Mouse (Mus musculus) adrenal gland, adult (tissue): Measurements from ENCODE around the gene Agr3.

Source experiments
- DNase-seq, 2 experiments: peaks; one replicate each; pipeline ENCODE4 v3.0.0; 2022 to 2023; ENCODE audit warnings: low spot score in 1 of 2; ENCODE audit not compliant: inconsistent age in 2 of 2

The Agr3 gene

DNA sequence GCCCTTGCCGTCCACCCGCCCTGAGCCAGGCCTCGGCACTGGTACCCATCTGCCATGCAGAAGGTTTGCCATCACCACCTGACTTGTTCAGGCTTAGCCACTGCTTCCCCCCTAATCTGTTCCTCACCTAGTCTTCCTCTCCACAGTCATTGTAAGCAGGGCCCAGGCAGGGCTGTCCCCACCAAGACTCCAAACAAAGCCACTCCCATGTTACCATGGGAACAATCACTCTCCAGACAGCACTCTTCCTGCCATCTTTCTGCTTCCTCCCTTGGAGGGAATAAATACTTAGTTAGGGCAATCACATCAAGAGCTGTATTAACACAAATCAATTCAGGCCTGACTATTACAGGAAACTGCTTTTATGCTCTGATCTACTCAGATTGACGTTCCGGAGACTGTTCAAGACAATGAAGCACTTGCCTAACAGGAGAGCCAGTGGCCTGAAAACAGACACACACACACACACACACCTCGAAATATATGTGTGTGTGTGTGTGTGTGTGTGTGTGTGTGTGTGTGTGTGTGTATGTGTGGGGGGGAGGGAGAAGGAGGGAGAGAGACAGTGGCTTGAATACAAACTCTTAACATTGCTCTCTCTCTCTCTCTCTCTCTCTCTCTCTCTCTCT lies 56.4 kb downstream of the Agr3 start:
- DNase-seq = no peak

GRCm38 (mm10) chr12:35983472-35983871 lies 58.1 kb downstream of the Agr3 start:
- no peak for DNase-seq

DNA sequence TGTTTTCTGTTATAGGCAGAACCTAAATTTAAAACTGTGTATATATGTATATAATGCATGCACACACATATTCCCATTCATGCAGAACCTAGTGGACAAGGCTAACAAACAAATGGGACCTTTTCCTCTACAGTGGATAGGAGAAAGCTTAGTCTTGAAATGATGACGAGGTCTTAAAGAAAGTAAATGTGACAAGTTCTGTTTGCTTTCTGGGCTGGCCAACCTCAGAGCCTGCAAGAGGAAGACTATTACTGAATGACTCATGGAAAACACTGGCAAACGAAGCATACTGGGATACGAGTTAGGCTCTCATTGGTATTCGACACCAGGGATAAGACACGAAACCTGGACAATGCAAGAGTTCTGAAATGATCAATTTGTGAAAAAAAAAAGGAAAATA lies 59.3 kb downstream of the Agr3 start:
- no peak for DNase-seq

DNA sequence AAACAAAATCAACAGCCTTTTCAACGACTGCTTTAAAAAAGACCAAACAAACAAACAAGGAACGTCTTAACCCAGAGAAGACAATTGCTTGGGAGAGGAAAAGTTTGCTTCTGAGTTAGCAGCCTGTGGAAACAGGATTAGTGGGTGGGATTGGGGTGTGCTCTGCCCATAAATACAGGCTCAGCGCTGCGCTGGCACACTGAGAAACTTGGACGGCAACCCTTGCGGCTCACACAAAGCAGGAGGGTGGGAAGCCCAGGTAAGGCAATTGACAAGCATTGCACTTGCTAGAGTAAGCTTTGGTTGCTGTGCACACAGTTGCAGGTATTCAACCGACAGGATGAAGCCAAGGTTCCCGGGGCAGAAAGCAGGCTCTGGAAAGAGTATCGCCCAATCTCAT lies 67.3 kb downstream of the Agr3 start, which contains the start of gene Agr2:
Gene Agr2 (plus strand): TSS at position 197 of the 400 bp plus-strand sequence.
- DNase-seq = no peak

- DNase-seq = no peak
Measured at GRCm38 (mm10) chr12:35993583-35993982, 68.2 kb downstream of the Agr3 start.

DNA sequence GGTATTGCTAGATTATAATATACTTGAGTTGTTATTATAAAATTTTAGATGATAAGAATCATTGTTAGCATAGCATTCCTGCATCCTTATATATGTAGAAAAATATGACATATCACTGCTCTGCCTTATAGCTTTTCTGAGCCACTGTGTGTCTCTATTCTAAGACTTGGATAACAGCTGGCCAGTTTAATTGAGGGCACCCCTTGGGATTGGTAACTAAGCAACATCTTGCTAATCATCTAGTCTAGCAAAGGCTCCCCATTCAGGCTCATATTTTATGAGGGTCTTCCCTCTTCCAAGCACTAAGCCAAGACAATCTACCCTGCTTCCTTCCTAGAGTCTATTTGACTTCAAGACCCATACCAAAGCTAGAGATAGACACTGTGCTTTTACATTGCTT lies 68.7 kb downstream of the Agr3 start:
- DNase-seq = no peak

DNA sequence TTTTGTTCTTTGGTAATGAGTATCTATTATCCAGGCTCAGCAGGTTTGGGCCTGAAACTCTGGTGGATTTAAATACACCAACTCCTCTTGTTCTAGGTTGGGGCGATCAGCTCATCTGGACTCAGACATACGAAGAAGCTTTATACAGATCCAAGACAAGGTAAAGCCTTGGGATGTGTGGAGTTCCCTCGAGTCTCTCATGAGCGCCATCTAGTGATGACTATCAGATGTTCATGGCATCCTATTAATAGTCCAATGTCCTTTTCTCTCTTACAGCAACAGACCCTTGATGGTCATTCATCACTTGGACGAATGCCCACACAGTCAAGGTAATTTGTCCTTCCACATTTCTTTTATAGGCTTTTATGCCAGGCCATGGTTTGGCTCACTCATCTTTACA lies 70.4 kb downstream of the Agr3 start:
- DNase-seq = peak; percentile 16 to 72
